Mouse (Mus musculus) brain, embryonic 14.5 days (tissue): Measurements from ENCODE around the gene Trim46. TPM values are rescaled to one million over a fixed set of nuclear protein-coding genes. Genes with fewer than 3 reads are reported as not detected.

Experiments used
- DNase-seq: peaks from one replicate; pipeline ENCODE4 v3.0.0-alpha.2; 2011; ENCODE audit warnings: low read depth
- CTCF ChIP-seq: fragments of 200-500 bp; IDR thresholded peaks from 2 replicates; pipeline ENCODE4 v1.5.1; 2012; ENCODE audit warnings: inconsistent platforms, mild to moderate bottlenecking, moderate library complexity, borderline replicate concordance; ENCODE audit not compliant: insufficient read depth, insufficient read length; ENCODE audit errors: extremely low read depth
- POLR2A ChIP-seq: fragments of 200-500 bp; IDR thresholded peaks from 2 replicates; pipeline ENCODE4 v1.6.1; 2012; ENCODE audit warnings: mild to moderate bottlenecking, inconsistent platforms, borderline replicate concordance; ENCODE audit not compliant: poor library complexity, insufficient read depth, insufficient read length, severe bottlenecking; ENCODE audit errors: extremely low read depth
- polyA plus RNA-seq: library from polyadenylated mRNA; depleted of rRNA; stranded (reverse); fragments of >200 nt; gene quantifications from 2 replicates; pipeline ENCODE4 v1.2.3, GENCODE M21; 2012

The Trim46 gene
- polyA plus RNA-seq, 1 experiment, result 144 TPM

GRCm38 (mm10) chr3:89268916-89269315 is 22.8 kb upstream of the Trim46 start:
- no peak for TF ChIP-seq POLR2A
- no peak for TF ChIP-seq CTCF
- no peak for DNase-seq

GRCm38 (mm10) chr3:89266439-89266893 is 20.4 kb upstream of the Trim46 start:
- DNase-seq, result peak; percentile 95
- TF ChIP-seq CTCF (no peak), POLR2A (peak; percentile 64; the same call in 1 of the 2 replicates)

DNA sequence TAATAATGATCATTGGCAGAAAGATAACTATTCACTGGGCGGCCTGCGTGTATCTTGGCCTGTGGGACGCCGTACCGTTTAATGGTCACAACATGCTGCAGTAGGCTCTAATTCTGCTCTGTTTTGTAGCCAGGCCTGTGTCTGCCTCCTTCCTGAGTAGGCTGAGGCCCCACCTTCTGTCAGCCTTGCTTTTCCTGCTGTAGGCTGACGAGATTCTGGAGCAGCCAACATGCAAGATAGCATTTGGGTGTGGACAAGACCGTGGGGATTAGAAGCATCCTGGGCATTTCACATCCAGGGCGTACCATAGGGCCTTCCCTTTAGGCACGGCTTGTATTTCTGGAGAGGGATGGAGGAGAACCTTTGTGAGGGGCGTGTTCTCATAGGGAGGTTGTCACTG is 16.3 kb upstream of the Trim46 start:
- no peak for DNase-seq
- no peak for TF ChIP-seq CTCF

GRCm38 (mm10) chr3:89260211-89260610 is 14.1 kb upstream of the Trim46 start:
- no peak for TF ChIP-seq CTCF
- TF ChIP-seq POLR2A, result no peak
- no peak for DNase-seq

GRCm38 (mm10) chr3:89259076-89259475 is 13.0 kb upstream of the Trim46 start, which contains the start of gene Dpm3:
Gene Dpm3, plus strand, starts transcription at chr3:89259358.
- no peak for DNase-seq
- no peak for TF ChIP-seq CTCF
- TF ChIP-seq POLR2A, result no peak

GRCm38 (mm10) chr3:89256177-89256576 is 10.1 kb upstream of the Trim46 start:
- TF ChIP-seq POLR2A (no peak), CTCF (no peak)
- DNase-seq, result no peak

- TF ChIP-seq POLR2A, result no peak
- no peak for TF ChIP-seq CTCF
- DNase-seq, result no peak
Observed at GRCm38 (mm10) chr3:89254994-89255393, 8.9 kb upstream of the Trim46 start.

DNA sequence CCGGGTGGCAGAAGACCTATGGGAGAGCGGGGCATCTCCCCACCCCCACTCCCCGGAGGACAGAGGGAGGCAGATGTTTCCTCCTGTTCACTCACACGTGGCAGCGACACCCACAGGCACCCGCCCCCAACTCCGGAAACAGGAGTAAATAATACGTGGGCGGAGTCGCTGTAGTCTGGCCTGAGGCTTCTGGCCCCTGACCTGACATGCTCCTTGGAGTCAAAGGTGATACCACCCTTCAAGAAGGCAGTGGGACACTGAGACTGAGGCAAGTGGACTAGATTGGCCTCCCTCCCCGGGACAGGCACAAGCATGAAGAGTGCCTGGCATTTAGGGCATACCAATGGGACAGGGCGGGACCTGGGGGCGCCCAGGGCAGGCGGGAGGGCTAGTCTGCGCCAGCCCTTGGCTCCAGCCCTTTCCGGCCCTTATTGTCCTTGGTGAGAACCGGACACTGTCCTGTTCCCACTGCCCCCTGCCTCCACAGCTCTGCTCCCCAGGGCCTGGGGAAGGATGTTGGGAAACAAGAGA is 5.3 kb upstream of the Trim46 start:
- TF ChIP-seq POLR2A, result no peak
- TF ChIP-seq CTCF, result no peak
- DNase-seq, result no peak

GRCm38 (mm10) chr3:89250435-89251040 is 4.4 kb upstream of the Trim46 start:
- DNase-seq, result peak; percentile 62
- TF ChIP-seq CTCF (peak; percentile 63), POLR2A (no peak)

GRCm38 (mm10) chr3:89247466-89247865 is 1.4 kb upstream of the Trim46 start:
- TF ChIP-seq CTCF (no peak), POLR2A (no peak)
- DNase-seq, result no peak

GRCm38 (mm10) chr3:89245688-89246171 is 379 bp downstream of the Trim46 start, which contains the start of gene Krtcap2:
Gene Krtcap2, plus strand, starts transcription at chr3:89245966.
- DNase-seq, result peak; percentile 94
- no peak for TF ChIP-seq POLR2A
- no peak for TF ChIP-seq CTCF
